Mouse (Mus musculus): Measurements from ENCODE around the gene Tlcd1.

- no peak for TF ChIP-seq POLR2A (IDR thresholded peaks at IDR 0.05; ENCODE audit: borderline replicate concordance, extremely low read depth, insufficient read depth, insufficient read length, poor library complexity, severe bottlenecking)
- no peak for TF ChIP-seq CTCF (IDR thresholded peaks at IDR 0.05; ENCODE audit: borderline replicate concordance, extremely low read depth, insufficient read depth, insufficient read length)
Measured at GRCm38 (mm10) chr11:78207190-78207589, 30.7 kb downstream of the Tlcd1 start.
